Mouse (Mus musculus): ENCODE data around the gene Vmo1. TPM values are rescaled to one million over a fixed set of nuclear protein-coding genes. Genes with fewer than 3 reads are reported as not detected.

The Vmo1 gene
- 0.31 TPM in 1 of 2 replicates, not detected in the other for polyA plus RNA-seq (2015; fragmentation: Nextera tagmentation; extraction: Ambion mirVana)

GRCm38 (mm10) chr11:70514288-70514687 lies at the start of gene Vmo1:
Gene Vmo1 (minus strand): TSS chr11:70514616.
- H3K9ac ChIP-seq, result no peak within 1 kb of the TSS; the same call in 1 of the 2 replicates
- no peaks in the 10 kb centered on the region for H3K36me3 ChIP-seq

GRCm38 (mm10) chr11:70563470-70564275 lies 49.3 kb upstream of the Vmo1 start:
- Histone ChIP-seq H3K27ac (replicated peaks) (peak overlapping the region; percentile 90), H3K4me1 (peaks cover 39% of the 10 kb centered on the region), H3K27me3 (replicated peaks) (no peaks in the 10 kb centered on the region), H3K9me3 (no peaks in the 10 kb centered on the region), H3K36me3 (peaks cover 9% of the 10 kb centered on the region; the same call in 1 of the 2 replicates), H3K4me3 (peak overlapping the region; percentile 94), H3K9ac (peak overlapping the region; percentile 97), H3K4me2 (peak overlapping the region; percentile 94)
- WGBS, result 3% methylated on average over 25 of the region's 25 CpGs
- no peak for ATAC-seq (ENCODE audit: extremely low read depth, insufficient number of reproducible peaks, low FRiP score, low TSS enrichment)

More at GRCm38 (mm10) chr11:70514288-70514687, at the start of gene Vmo1:
- Histone ChIP-seq H3K27ac (replicated peaks) (no peak within 1 kb of the TSS), H3K4me2 (no peak within 1 kb of the TSS), H3K9me3 (no peaks in the 10 kb centered on the region), H3K4me1 (peaks cover 9% of the 10 kb centered on the region), H3K4me3 (no peak within 1 kb of the TSS), H3K27me3 (replicated peaks) (peaks cover 21% of the 10 kb centered on the region)
- ATAC-seq (ENCODE audit: extremely low read depth, insufficient number of reproducible peaks, low FRiP score, low TSS enrichment), result no peak
- 83% methylated on average over 7 of the region's 7 CpGs for WGBS

DNA sequence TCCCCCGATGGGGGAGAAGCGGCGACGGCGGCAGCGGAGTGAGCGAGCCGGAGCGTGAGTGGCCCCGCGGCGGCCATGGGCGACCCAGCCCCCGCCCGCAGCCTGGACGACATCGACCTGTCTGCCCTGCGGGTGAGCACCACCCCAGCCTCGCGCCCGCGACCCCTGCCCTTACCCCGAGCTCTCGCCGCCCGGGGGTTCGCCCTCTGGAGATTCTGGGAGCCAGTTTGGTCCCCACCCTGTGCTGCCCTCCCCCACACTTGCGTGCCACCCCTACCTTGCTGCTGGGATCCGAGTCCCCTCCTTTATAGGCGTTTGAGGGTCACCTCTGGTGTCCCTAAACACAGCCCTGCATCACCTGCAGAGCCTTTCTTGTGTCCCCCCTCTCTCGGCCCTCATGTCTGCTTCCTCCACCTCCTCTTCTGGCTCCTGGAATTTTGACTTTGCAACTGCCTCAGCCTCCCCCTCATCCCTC lies 48.6 kb upstream of the Vmo1 start:
- Histone ChIP-seq H3K9me3 (no peaks in the 10 kb centered on the region), H3K4me1 (peaks cover 39% of the 10 kb centered on the region), H3K9ac (peak overlapping the region; percentile 97), H3K4me3 (peak overlapping the region; percentile 94), H3K27ac (replicated peaks) (peak overlapping the region; percentile 90), H3K36me3 (peaks cover 5% of the 10 kb centered on the region), H3K27me3 (replicated peaks) (no peaks in the 10 kb centered on the region), H3K4me2 (peak overlapping the region; percentile 94)
- ATAC-seq (ENCODE audit: extremely low read depth, insufficient number of reproducible peaks, low FRiP score, low TSS enrichment), result peak; percentile 21; the same call in 1 of the 2 replicates
- WGBS, result under 1% methylated on average over 31 of the region's 31 CpGs

DNA sequence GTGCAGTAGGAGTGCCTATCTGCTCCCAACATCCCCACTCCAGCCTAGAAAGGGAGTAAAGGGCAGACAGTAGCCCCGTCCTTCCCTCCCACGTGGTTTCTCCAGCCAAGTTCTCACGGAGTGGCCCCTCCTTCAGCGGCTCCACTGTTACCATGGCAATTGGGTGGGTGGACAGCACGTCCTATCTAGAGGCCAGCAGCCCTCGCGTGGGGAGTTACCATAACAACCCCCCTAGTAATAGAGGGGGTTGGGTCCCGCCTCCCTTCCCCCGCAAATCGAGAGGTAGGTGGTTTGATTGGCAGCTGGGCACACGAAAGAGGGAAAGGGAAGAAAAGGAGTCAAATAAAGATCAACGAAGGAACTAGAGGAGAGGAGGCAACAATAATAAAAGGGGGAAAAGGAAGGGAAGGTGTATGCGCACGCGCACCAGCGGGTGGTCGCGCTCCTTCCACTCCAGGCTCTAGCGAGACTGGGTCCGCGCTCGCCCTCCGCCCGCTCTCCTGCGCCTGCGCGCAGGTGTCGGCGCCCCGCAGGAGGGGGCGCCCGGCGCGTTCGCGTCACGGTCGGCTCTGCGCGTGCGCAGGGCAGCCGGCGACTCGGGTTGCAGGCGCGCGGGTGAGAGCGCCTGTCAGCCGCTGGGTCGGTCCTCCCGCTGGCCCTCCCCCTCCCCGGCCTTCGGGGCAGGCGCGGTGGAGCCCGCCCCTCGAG lies 48.0 kb upstream of the Vmo1 start, which contains the start of gene Mink1:
Gene Mink1 (plus strand): TSS at position 595 of the 708 bp plus-strand sequence.
- H3K27me3 ChIP-seq (replicated peaks), result no peaks in the 10 kb centered on the region
- peaks cover 39% of the 10 kb centered on the region for H3K4me1 ChIP-seq
- peak within 1 kb of the TSS; percentile 97 for H3K9ac ChIP-seq
- H3K4me3 ChIP-seq, result peak within 1 kb of the TSS; percentile 94
- under 1% methylated on average over 55 of the region's 57 CpGs for WGBS
- peaks cover 7% of the 10 kb centered on the region for H3K36me3 ChIP-seq
- peak within 1 kb of the TSS; percentile 90 for H3K27ac ChIP-seq (replicated peaks)
- peak within 1 kb of the TSS; percentile 94 for H3K4me2 ChIP-seq
- H3K9me3 ChIP-seq, result no peaks in the 10 kb centered on the region
- ATAC-seq (ENCODE audit: extremely low read depth, insufficient number of reproducible peaks, low FRiP score, low TSS enrichment), result peak; percentile 82

- no peaks in the 10 kb centered on the region for H3K27me3 ChIP-seq (replicated peaks)
- peak overlapping the region; percentile 90 for H3K27ac ChIP-seq (replicated peaks)
- H3K9me3 ChIP-seq, result no peaks in the 10 kb centered on the region
- peak overlapping the region; percentile 94 for H3K4me3 ChIP-seq
- peak overlapping the region; percentile 97 for H3K9ac ChIP-seq
- peak overlapping the region; percentile 94 for H3K4me2 ChIP-seq
- 0% methylated on average over 2 of the region's 2 CpGs for WGBS
- ATAC-seq (ENCODE audit: extremely low read depth, insufficient number of reproducible peaks, low FRiP score, low TSS enrichment), result no peak
- H3K4me1 ChIP-seq, result peaks cover 34% of the 10 kb centered on the region
- peaks cover 12% of the 10 kb centered on the region for H3K36me3 ChIP-seq
Observed at GRCm38 (mm10) chr11:70561937-70562286, 47.5 kb upstream of the Vmo1 start.

DNA sequence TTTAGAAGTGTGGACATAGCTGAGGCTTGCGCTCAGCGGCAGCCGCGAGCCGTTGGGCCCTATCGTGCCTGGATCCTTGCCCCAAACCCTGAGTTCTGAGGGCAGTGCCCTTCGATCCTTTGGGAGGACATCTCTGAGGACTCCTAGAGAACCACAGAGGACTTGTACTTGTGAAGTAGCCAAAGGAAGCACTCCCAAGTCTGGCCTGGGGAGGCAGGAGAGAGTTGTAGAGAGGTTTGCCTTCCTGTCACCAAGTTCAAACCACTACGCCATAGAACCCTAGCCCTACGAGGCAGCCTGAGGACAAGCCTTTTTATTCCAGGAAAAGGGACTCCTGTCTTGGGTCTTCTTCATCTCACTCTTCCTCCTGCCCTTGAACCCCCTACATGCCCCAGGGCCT lies 43.1 kb upstream of the Vmo1 start:
- Histone ChIP-seq H3K36me3 (peaks cover 50% of the 10 kb centered on the region), H3K9ac (no peak overlapping the region), H3K27me3 (replicated peaks) (no peaks in the 10 kb centered on the region), H3K4me3 (no peak overlapping the region), H3K4me2 (no peak overlapping the region), H3K4me1 (peaks cover 7% of the 10 kb centered on the region), H3K27ac (replicated peaks) (no peak overlapping the region), H3K9me3 (no peaks in the 10 kb centered on the region)
- ATAC-seq (ENCODE audit: extremely low read depth, insufficient number of reproducible peaks, low FRiP score, low TSS enrichment), result no peak
- WGBS, result 88% methylated on average over 9 of the region's 9 CpGs

- Histone ChIP-seq H3K27ac (replicated peaks) (no peak overlapping the region), H3K4me3 (no peak overlapping the region), H3K4me2 (no peak overlapping the region), H3K9ac (no peak overlapping the region), H3K9me3 (no peaks in the 10 kb centered on the region), H3K27me3 (replicated peaks) (no peaks in the 10 kb centered on the region), H3K36me3 (peaks cover 53% of the 10 kb centered on the region), H3K4me1 (no peaks in the 10 kb centered on the region)
- ATAC-seq (ENCODE audit: extremely low read depth, insufficient number of reproducible peaks, low FRiP score, low TSS enrichment), result no peak
- WGBS, result 39% methylated on average over 7 of the region's 7 CpGs
Observed at GRCm38 (mm10) chr11:70553940-70554339, 39.5 kb upstream of the Vmo1 start.

DNA sequence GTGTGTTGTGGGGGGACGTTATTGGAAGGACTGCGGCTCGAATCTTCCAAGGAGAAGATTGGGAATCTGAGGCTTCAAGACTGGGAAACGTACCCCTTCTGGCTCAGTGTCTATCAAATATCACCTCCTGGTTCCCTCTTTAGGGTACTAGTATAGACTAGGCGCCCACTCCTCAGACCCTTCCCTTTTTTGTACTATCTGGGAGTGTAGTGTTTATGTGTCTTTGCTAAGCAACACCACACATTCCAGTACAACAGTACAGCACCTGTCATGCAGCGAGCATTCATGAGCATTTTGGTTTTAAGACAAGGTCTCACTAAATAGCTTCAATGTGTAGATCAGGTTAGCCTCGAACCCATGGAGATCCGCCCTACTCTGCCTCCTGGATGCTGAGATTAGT lies 37.1 kb upstream of the Vmo1 start:
- Histone ChIP-seq H3K27me3 (replicated peaks) (no peaks in the 10 kb centered on the region), H3K27ac (replicated peaks) (no peak overlapping the region), H3K4me1 (no peaks in the 10 kb centered on the region), H3K9me3 (no peaks in the 10 kb centered on the region), H3K9ac (no peak overlapping the region), H3K4me3 (no peak overlapping the region), H3K4me2 (no peak overlapping the region), H3K36me3 (peaks cover 37% of the 10 kb centered on the region)
- 82% methylated on average over 8 of the region's 8 CpGs for WGBS
- ATAC-seq (ENCODE audit: extremely low read depth, insufficient number of reproducible peaks, low FRiP score, low TSS enrichment), result no peak

DNA sequence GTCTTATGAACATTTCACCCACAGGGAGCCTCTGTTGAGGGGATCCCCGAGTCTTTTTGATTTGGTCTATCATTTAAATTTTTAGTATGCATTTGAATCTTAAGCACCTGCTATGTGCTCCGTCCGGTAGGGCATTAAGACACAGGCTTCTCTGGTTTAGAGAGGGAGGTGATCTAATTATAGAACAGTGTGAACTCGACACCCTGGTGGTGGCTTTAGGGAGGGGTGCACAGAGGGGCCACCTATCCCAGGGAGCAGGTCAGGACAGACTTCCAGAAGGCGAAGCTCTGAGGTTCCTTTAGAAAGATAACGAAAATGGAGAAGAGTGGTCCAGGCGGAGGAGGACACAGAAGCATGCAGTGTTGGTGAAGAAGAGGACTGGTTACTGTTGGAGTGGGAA lies 30.1 kb upstream of the Vmo1 start:
- peaks cover 31% of the 10 kb centered on the region for H3K4me1 ChIP-seq
- 0 out of 2 replicates have a peak overlapping the region, but pooled peaks have one; percentile 30 for H3K9ac ChIP-seq
- ATAC-seq (ENCODE audit: extremely low read depth, insufficient number of reproducible peaks, low FRiP score, low TSS enrichment), result no peak
- no peaks in the 10 kb centered on the region for H3K9me3 ChIP-seq
- H3K4me3 ChIP-seq, result peak overlapping the region; percentile 6; the same call in 1 of the 2 replicates
- H3K36me3 ChIP-seq, result peaks cover 29% of the 10 kb centered on the region
- WGBS, result 32% methylated on average over 7 of the region's 7 CpGs
- H3K27me3 ChIP-seq (replicated peaks), result no peaks in the 10 kb centered on the region; the same call in 1 of the 2 replicates
- peak overlapping the region; percentile 51 for H3K4me2 ChIP-seq
- peak overlapping the region; percentile 39; the same call in 1 of the 2 replicates for H3K27ac ChIP-seq (replicated peaks)

DNA sequence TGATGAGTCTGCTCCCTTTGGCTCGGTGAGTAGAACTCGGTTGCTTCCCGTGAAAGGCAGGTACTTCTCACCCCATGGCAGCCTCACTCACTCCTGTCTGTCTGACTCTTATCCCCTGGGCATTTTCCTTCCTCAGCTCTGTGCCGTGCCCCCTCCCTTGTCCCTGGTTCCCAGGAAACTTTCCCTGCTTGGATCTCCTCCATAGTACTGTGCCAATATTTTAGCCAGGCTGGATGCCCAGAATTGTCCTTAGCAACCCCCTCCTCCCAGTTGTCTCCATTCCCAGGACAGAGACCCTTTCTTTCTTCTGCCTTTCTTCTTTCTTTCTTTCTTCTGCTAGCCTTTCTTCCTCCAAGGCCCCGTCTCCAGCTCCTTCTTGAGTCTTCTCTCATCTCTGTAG lies 27.0 kb upstream of the Vmo1 start:
- ATAC-seq (ENCODE audit: extremely low read depth, insufficient number of reproducible peaks, low FRiP score, low TSS enrichment), result no peak
- peaks cover 29% of the 10 kb centered on the region for H3K36me3 ChIP-seq
- peak overlapping the region; percentile 75 for H3K4me2 ChIP-seq
- peak overlapping the region; percentile 74; the same call in 1 of the 2 replicates for H3K4me3 ChIP-seq
- H3K27ac ChIP-seq (replicated peaks), result no peak overlapping the region
- H3K4me1 ChIP-seq, result peaks cover 36% of the 10 kb centered on the region
- H3K27me3 ChIP-seq (replicated peaks), result no peaks in the 10 kb centered on the region; the same call in 1 of the 2 replicates
- peak overlapping the region; percentile 89; the same call in 1 of the 2 replicates for H3K9ac ChIP-seq
- 78% methylated on average over 5 of the region's 5 CpGs for WGBS
- no peaks in the 10 kb centered on the region for H3K9me3 ChIP-seq

DNA sequence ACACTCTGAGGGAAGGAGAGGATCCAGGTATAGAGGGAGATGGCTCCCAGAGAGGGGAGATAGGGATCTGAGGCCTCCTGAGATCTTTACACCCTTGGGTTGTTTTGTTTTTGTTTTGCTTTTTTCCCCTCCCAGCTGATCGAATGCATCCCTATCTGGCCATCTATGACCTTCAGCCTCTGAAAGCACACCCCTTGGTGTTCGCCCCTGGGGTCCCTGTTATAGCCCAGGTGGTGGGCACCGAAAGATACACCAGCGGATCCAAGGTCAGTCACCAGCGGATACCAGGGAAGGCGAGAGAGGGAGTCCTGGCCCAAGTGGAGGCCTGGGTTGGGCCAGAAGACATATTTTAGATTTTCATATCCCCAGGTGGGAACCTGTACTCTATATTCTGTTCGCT lies 26.5 kb upstream of the Vmo1 start:
- H3K27me3 ChIP-seq (replicated peaks), result no peaks in the 10 kb centered on the region; the same call in 1 of the 2 replicates
- ATAC-seq (ENCODE audit: extremely low read depth, insufficient number of reproducible peaks, low FRiP score, low TSS enrichment), result no peak
- peak overlapping the region; percentile 89 for H3K9ac ChIP-seq
- H3K36me3 ChIP-seq, result peaks cover 24% of the 10 kb centered on the region
- WGBS, result 78% methylated on average over 7 of the region's 7 CpGs
- H3K9me3 ChIP-seq, result no peaks in the 10 kb centered on the region
- H3K4me1 ChIP-seq, result peaks cover 36% of the 10 kb centered on the region
- peak overlapping the region; percentile 75 for H3K4me2 ChIP-seq
- H3K27ac ChIP-seq (replicated peaks), result no peak overlapping the region; the same call in 1 of the 2 replicates
- peak overlapping the region; percentile 74 for H3K4me3 ChIP-seq
